ENCODE assay signal across 7 mouse cellular contexts in genomic region chr11:102556716-102557074, GRCm38 (mm10). TPM values are rescaled to one million over a fixed set of nuclear protein-coding genes. Genes with fewer than 3 reads are reported as not detected.
A peak's percentile ranks its signal among the peaks of the same experiment; 100 is the strongest.
DNase-seq lines count a peak whose midpoint lies in the region; ATAC-seq and TF ChIP-seq lines count a peak whose summit lies in the region.

No protein-coding gene starts in this region.

- H3K4me3 ChIP-seq in megakaryocyte, embryonic 14.5 days (replicated peaks), result peak overlapping the region; percentile 94
- H3K4me3 ChIP-seq in forebrain, embryonic 14.5 days (ENCODE audit: low read depth, low read length), result peak overlapping the region; percentile 87; the same call in 1 of the 2 replicates
- peak overlapping the region; percentile 95 for H3K4me3 ChIP-seq in limb, embryonic 14.5 days (replicated peaks; ENCODE audit: low read length)
- H3K4me3 ChIP-seq in stomach, embryonic 15.5 days (replicated peaks), result peak overlapping the region; percentile 100; the same call in 1 of the 2 replicates

- no peak overlapping the region for H3K27ac ChIP-seq in forebrain, embryonic 14.5 days (ENCODE audit: low read depth, low read length)
- H3K27ac ChIP-seq in limb, embryonic 14.5 days (replicated peaks; ENCODE audit: low read depth, low read length), result peak overlapping the region; percentile 93; the same call in 1 of the 2 replicates
- H3K27ac ChIP-seq in stomach, embryonic 15.5 days, result peak overlapping the region; percentile 93

- H3K4me1 ChIP-seq in megakaryocyte, embryonic 14.5 days, result peaks cover 40% of the 10 kb centered on the region
- peaks cover 15% of the 10 kb centered on the region for H3K4me1 ChIP-seq in forebrain, embryonic 14.5 days (ENCODE audit: control insufficient read depth, insufficient read depth, low read length)
- H3K4me1 ChIP-seq in limb, embryonic 14.5 days (ENCODE audit: control insufficient read depth, insufficient read depth, low read length), result peaks cover 14% of the 10 kb centered on the region
- peaks cover 7% of the 10 kb centered on the region; the same call in 1 of the 2 replicates for H3K4me1 ChIP-seq in stomach, embryonic 15.5 days

- H3K9ac ChIP-seq in forebrain, embryonic 14.5 days (ENCODE audit: low read length), result no peak overlapping the region
- peak overlapping the region; percentile 98; the same call in 1 of the 2 replicates for H3K9ac ChIP-seq in limb, embryonic 14.5 days (ENCODE audit: low read depth, low read length, severe bottlenecking)
- H3K9ac ChIP-seq in stomach, embryonic 15.5 days, result no peak overlapping the region

- TF ChIP-seq POLR2A in limb, embryonic 14.5 days (IDR thresholded peaks at IDR 0.05; ENCODE audit: borderline replicate concordance, extremely low read depth, insufficient read depth, insufficient read length), result no peak

- DNase-seq in forebrain, embryonic 14.5 days (ENCODE audit: low spot score), result no peak
- DNase-seq in limb, embryonic 14.5 days (ENCODE audit: low spot score), result no peak
- DNase-seq in spleen, adult 18-20 months, result no peak
- DNase-seq in frontal cortex, adult 2 months (ENCODE audit: extremely low spot score in 1 of 2, low spot score in 1 of 2), result no peak

- peak overlapping the region; percentile 47 for H3K4me2 ChIP-seq in forebrain, embryonic 14.5 days (ENCODE audit: low read length)
- peak overlapping the region; percentile 56 for H3K4me2 ChIP-seq in limb, embryonic 14.5 days (replicated peaks; ENCODE audit: low read depth, low read length, severe bottlenecking)
- peak overlapping the region; percentile 53 for H3K4me2 ChIP-seq in stomach, embryonic 15.5 days

- 17% methylated on average over 3 of the region's 3 CpGs for WGBS in forebrain, embryonic 14.5 days
- WGBS in limb, embryonic 14.5 days, result 8% methylated on average over 3 of the region's 3 CpGs
- 12% methylated on average over 3 of the region's 3 CpGs for WGBS in stomach, embryonic 15.5 days

- H3K9me3 ChIP-seq in megakaryocyte, embryonic 14.5 days, result no peaks in the 10 kb centered on the region
- H3K9me3 ChIP-seq in forebrain, embryonic 14.5 days (replicated peaks; ENCODE audit: control insufficient read depth, low read length), result no peaks in the 10 kb centered on the region
- no peaks in the 10 kb centered on the region for H3K9me3 ChIP-seq in limb, embryonic 14.5 days (ENCODE audit: control insufficient read depth, low read length)
- no peaks in the 10 kb centered on the region for H3K9me3 ChIP-seq in stomach, embryonic 15.5 days

- no peak for ATAC-seq in megakaryocyte, adult 5-6 weeks (ENCODE audit: poor library complexity, severe bottlenecking)
- 0 out of 2 replicates have a peak, but pooled peaks have one; percentile 6 for ATAC-seq in forebrain, embryonic 14.5 days
- no peak for ATAC-seq in limb, embryonic 14.5 days (ENCODE audit: low FRiP score, low read depth)
- ATAC-seq in stomach, embryonic 15.5 days (ENCODE audit: insufficient read depth, low FRiP score, low read depth), result no peak

- H3K27me3 ChIP-seq in megakaryocyte, embryonic 14.5 days (replicated peaks), result peaks cover 3% of the 10 kb centered on the region
- no peaks in the 10 kb centered on the region for H3K27me3 ChIP-seq in forebrain, embryonic 14.5 days (replicated peaks; ENCODE audit: control insufficient read depth, insufficient read depth, low read length)
- H3K27me3 ChIP-seq in limb, embryonic 14.5 days (ENCODE audit: control insufficient read depth, insufficient read depth, low read length), result no peaks in the 10 kb centered on the region
- H3K27me3 ChIP-seq in stomach, embryonic 15.5 days (replicated peaks), result no peaks in the 10 kb centered on the region

- H3K36me3 ChIP-seq in megakaryocyte, embryonic 14.5 days (replicated peaks; ENCODE audit: low read length), result peaks cover 8% of the 10 kb centered on the region
- no peaks in the 10 kb centered on the region for H3K36me3 ChIP-seq in forebrain, embryonic 14.5 days (ENCODE audit: control insufficient read depth, insufficient read depth, low read length)
- no peaks in the 10 kb centered on the region for H3K36me3 ChIP-seq in limb, embryonic 14.5 days (ENCODE audit: control insufficient read depth, insufficient read depth, low read length)
- H3K36me3 ChIP-seq in stomach, embryonic 15.5 days, result no peaks in the 10 kb centered on the region

RNA-seq across cellular contexts. Expression of gene Gpatch8, which starts 0.5 kb away (rescaled TPM):
- 5.7 and 12.6 TPM in 2 replicates for polyA plus RNA-seq in megakaryocyte, embryonic 14.5 days (2012; ENCODE audit: insufficient read depth, low replicate concordance)
- 18.9 and 19.8 TPM in 2 replicates for total RNA-seq in megakaryocyte, adult 5-6 weeks (2015)
- 21.3 and 31.3 TPM in 2 replicates for total RNA-seq in megakaryocyte, adult 5-6 weeks (2017)
- polyA plus RNA-seq in forebrain, embryonic 14.5 days (2014; fragmentation: Nextera tagmentation; extraction: Ambion mirVana), result 32.6 and 47.7 TPM in 2 replicates
- polyA plus RNA-seq in limb, embryonic 14.5 days (2012; rRNA removed), result 38.2 and 41.1 TPM in 2 replicates
- 43.0 and 54.7 TPM in 2 replicates for polyA plus RNA-seq in limb, embryonic 14.5 days (2014; fragmentation: Nextera tagmentation; extraction: Ambion mirVana)
- polyA plus RNA-seq in stomach, embryonic 15.5 days (2015; fragmentation: Nextera tagmentation; extraction: Ambion mirVana), result 47.4 and 51.0 TPM in 2 replicates
- polyA plus RNA-seq in frontal cortex, adult 2 months (2012; rRNA removed), result 56.2 and 61.7 TPM in 2 replicates

RNA-seq across cellular contexts. Expression of gene Gm11627, which starts 22.6 kb away (rescaled TPM):
- not detected in 2 replicates for polyA plus RNA-seq in megakaryocyte, embryonic 14.5 days (2012; ENCODE audit: insufficient read depth, low replicate concordance)
- not detected in 2 replicates for total RNA-seq in megakaryocyte, adult 5-6 weeks (2015)
- not detected in 2 replicates for total RNA-seq in megakaryocyte, adult 5-6 weeks (2017)
- 6.8 and 9.8 TPM in 2 replicates for polyA plus RNA-seq in forebrain, embryonic 14.5 days (2014; fragmentation: Nextera tagmentation; extraction: Ambion mirVana)
- 5.5 and 7.2 TPM in 2 replicates for polyA plus RNA-seq in limb, embryonic 14.5 days (2012; rRNA removed)
- polyA plus RNA-seq in limb, embryonic 14.5 days (2014; fragmentation: Nextera tagmentation; extraction: Ambion mirVana), result 11.4 and 13.2 TPM in 2 replicates
- polyA plus RNA-seq in stomach, embryonic 15.5 days (2015; fragmentation: Nextera tagmentation; extraction: Ambion mirVana), result 19.2 TPM in 2 replicates
- polyA plus RNA-seq in frontal cortex, adult 2 months (2012; rRNA removed), result 6.2 and 6.6 TPM in 2 replicates

RNA-seq across cellular contexts. Expression of gene Fzd2, which starts 47.5 kb away (rescaled TPM):
- 1.2 and 3.1 TPM in 2 replicates for polyA plus RNA-seq in megakaryocyte, embryonic 14.5 days (2012; ENCODE audit: insufficient read depth, low replicate concordance)
- total RNA-seq in megakaryocyte, adult 5-6 weeks (2015), result not detected in 2 replicates
- total RNA-seq in megakaryocyte, adult 5-6 weeks (2017), result not detected in 2 replicates
- 18.6 and 19.2 TPM in 2 replicates for polyA plus RNA-seq in forebrain, embryonic 14.5 days (2014; fragmentation: Nextera tagmentation; extraction: Ambion mirVana)
- 163 and 258 TPM in 2 replicates for polyA plus RNA-seq in limb, embryonic 14.5 days (2012; rRNA removed)
- polyA plus RNA-seq in limb, embryonic 14.5 days (2014; fragmentation: Nextera tagmentation; extraction: Ambion mirVana), result 65.5 and 70.7 TPM in 2 replicates
- 21.9 and 23.7 TPM in 2 replicates for polyA plus RNA-seq in stomach, embryonic 15.5 days (2015; fragmentation: Nextera tagmentation; extraction: Ambion mirVana)
- 12.1 and 13.3 TPM in 2 replicates for polyA plus RNA-seq in frontal cortex, adult 2 months (2012; rRNA removed)
